Mouse (Mus musculus) MEL (cell line): ENCODE measurements around the gene Olfr1475.

Source experiments
- GABPA ChIP-seq: IDR thresholded peaks from 2 replicates; pipeline ENCODE4 v1.6.1; 2012; ENCODE audit warnings: low read depth, mild to moderate bottlenecking, inconsistent platforms, low read length, improper control_type of control experiment, moderate library complexity
- MEF2A ChIP-seq: IDR thresholded peaks from 2 replicates; pipeline ENCODE4 v1.6.1; 2014; ENCODE audit warnings: low read depth, mild to moderate bottlenecking, inconsistent platforms, low read length, improper control_type of control experiment; ENCODE audit not compliant: poor library complexity, insufficient replicate concordance, severe bottlenecking; ENCODE audit errors: extremely low read depth

DNA sequence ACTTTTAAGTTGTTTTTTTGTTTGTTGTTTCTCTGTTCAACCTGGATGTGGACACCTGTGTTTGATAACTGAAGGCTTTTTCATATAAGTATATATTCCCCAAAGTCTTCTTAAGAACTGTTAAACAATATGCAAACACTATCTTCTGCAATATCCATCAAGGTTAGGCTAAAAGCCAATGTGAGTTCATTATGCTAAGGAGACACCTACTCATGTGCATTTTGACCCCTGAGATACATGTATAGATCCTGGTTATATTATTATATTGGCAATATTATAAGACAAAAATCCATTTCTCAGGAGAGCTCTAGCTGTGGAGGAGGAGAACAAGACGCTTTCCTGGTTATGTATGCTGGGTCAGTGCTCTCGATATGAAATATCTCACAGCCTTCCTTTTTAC lies 47.6 kb upstream of the Olfr1475 start, which contains the start of gene Olfr1480:
- TF ChIP-seq MEF2A (no peak), GABPA (no peak)
